Mouse (Mus musculus): ENCODE data around the gene Ppp6r2. TPM values are rescaled to one million over a fixed set of nuclear protein-coding genes. Genes with fewer than 3 reads are reported as not detected.

The Ppp6r2 gene
- polyA plus RNA-seq, 1 experiment = 299 TPM

DNA sequence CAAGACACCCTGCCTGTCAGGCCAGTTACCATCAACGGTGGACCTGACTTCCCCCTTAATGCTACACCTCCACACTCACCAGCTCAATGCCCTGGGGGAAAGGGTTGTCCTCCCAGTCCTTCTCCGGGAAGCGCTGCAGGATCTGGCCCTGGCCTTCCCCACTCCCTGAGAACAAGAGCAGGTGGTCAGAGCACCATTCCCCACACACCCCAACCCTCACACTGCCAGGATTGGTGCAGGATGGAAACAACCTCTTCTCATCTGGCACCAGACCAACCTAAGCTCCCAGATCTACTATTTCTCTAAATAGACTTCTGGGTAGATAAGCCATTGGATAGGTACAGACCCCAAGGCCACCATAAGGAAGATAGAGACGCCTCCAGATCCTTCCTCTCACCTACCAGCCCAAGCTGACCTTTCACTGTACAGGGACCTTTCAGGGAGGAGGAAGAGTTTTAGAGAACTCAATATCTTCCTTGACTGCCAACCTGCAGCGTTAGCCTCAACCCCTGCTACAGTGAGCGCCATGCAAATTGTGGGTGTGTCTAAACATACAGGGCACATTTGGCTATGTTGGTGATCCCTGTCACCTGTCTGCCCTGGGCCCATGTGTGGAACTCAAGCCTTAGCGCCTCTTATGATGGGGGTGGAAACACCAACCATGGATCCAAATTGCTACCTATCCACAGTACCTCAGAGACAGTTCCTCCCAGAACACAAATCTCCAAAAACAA, 97.2 kb downstream of the Ppp6r2 start:
- H3K27ac ChIP-seq (ENCODE audit: control insufficient read depth, insufficient read depth, low read length) = peak overlapping the region; percentile 90
- TF ChIP-seq CTCF (IDR thresholded peaks at IDR 0.05; ENCODE audit: borderline replicate concordance, control insufficient read depth, extremely low read depth, insufficient read depth, low read length, poor library complexity) (no peak), POLR2A (IDR thresholded peaks at IDR 0.05; ENCODE audit: control insufficient read depth, extremely low read depth, insufficient read depth, low read length, poor library complexity) (no peak)
- WGBS = 74% methylated on average over 7 of the region's 7 CpGs

DNA sequence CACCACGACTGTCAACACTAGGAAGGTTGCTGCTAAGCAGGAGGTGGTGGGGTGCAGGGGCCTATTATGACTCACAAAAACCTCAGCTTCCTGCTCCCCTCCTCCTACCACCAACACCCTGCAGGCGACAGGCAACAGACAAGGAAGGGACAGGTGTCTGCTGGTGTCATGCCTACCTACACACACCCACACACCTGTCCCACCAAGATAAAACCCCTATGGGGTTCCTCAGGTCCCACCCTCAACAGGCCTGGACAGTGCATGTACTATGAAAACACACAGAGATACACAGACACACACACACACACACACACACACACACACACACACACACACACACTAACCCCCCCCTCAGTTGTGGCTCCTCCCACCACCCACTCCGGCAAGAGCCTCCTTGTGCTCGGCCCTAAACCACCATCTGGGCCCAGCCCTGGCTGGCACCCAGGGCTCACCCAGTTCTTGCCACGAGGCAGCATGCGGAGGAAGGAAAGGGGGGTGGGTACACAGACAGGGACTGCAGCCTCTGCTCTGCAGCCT, 98.7 kb downstream of the Ppp6r2 start:
- H3K36me3 ChIP-seq (ENCODE audit: control insufficient read depth, insufficient read depth, low read length) = peaks cover 11% of the 10 kb centered on the region
- H3K27ac ChIP-seq (ENCODE audit: control insufficient read depth, insufficient read depth, low read length) = peak overlapping the region; percentile 90
- peak; percentile 81 for DNase-seq
- H3K27me3 ChIP-seq (ENCODE audit: control insufficient read depth, insufficient read depth, low read length) = no peaks in the 10 kb centered on the region
- WGBS = 6% methylated on average over 6 of the region's 6 CpGs
- no peak overlapping the region for H3K4me3 ChIP-seq (ENCODE audit: control insufficient read depth, insufficient read depth, low read length)
- peaks cover 66% of the 10 kb centered on the region for H3K4me1 ChIP-seq (replicated peaks; ENCODE audit: control insufficient read depth, insufficient read depth, low read length)
- TF ChIP-seq POLR2A (IDR thresholded peaks at IDR 0.05; ENCODE audit: control insufficient read depth, extremely low read depth, insufficient read depth, low read length, poor library complexity) (no peak), CTCF (IDR thresholded peaks at IDR 0.05; ENCODE audit: borderline replicate concordance, control insufficient read depth, extremely low read depth, insufficient read depth, low read length, poor library complexity) (peak; percentile 42; the same call in 1 of the 2 replicates)

More for the DNA sequence above, 97.2 kb downstream of the Ppp6r2 start:
- Histone ChIP-seq H3K27me3 (ENCODE audit: control insufficient read depth, insufficient read depth, low read length) (no peaks in the 10 kb centered on the region), H3K36me3 (ENCODE audit: control insufficient read depth, insufficient read depth, low read length) (peaks cover 24% of the 10 kb centered on the region), H3K4me3 (ENCODE audit: control insufficient read depth, insufficient read depth, low read length) (no peak overlapping the region), H3K4me1 (replicated peaks; ENCODE audit: control insufficient read depth, insufficient read depth, low read length) (peaks cover 58% of the 10 kb centered on the region)
- no peak for DNase-seq

DNA sequence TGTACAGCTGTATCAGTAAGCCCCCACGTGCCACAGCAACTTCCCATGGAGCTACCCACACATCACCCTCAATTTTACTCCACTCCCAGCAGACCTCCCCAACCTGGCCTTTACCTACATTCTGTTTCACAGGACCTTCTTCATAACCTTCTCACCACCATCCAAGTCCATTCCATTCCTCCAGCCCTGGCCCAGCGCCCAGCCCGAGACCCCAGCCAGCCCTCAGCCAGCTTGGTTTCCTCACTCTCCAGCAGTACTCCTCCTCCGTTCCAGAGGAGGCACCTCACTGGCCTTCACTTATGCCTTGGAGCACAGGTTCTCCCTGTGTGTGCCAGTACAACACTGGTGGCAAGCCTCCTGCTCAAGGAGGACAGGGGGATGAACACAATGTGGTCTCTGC, 102.0 kb downstream of the Ppp6r2 start:
- Histone ChIP-seq H3K27me3 (ENCODE audit: control insufficient read depth, insufficient read depth, low read length) (no peaks in the 10 kb centered on the region), H3K27ac (ENCODE audit: control insufficient read depth, insufficient read depth, low read length) (no peak overlapping the region), H3K36me3 (ENCODE audit: control insufficient read depth, insufficient read depth, low read length) (no peaks in the 10 kb centered on the region), H3K4me3 (ENCODE audit: control insufficient read depth, insufficient read depth, low read length) (no peak overlapping the region), H3K4me1 (replicated peaks; ENCODE audit: control insufficient read depth, insufficient read depth, low read length) (peaks cover 56% of the 10 kb centered on the region)
- 89% methylated on average over 4 of the region's 4 CpGs for WGBS
- DNase-seq = no peak
- TF ChIP-seq POLR2A (IDR thresholded peaks at IDR 0.05; ENCODE audit: control insufficient read depth, extremely low read depth, insufficient read depth, low read length, poor library complexity) (no peak), CTCF (IDR thresholded peaks at IDR 0.05; ENCODE audit: borderline replicate concordance, control insufficient read depth, extremely low read depth, insufficient read depth, low read length, poor library complexity) (no peak)

DNA sequence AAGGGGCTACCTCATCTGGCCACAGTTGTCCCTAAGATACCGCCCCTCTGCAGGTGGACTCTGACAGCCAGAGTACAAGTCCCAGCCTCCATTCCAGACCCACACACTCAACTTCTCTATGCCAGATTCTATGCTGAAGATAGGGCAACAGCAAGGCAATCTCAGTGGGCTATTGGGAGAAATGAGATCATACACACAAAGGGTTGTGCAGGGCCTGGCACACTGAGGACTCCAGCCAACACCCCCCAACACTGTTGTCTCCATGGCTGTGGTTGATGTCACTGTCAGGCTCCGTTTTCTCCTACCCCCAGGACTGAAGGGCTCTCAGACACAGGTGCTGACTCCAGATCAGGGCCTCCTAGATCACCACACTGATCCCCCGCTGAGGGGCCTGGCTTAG, 102.8 kb downstream of the Ppp6r2 start:
- DNase-seq = no peak
- TF ChIP-seq CTCF (IDR thresholded peaks at IDR 0.05; ENCODE audit: borderline replicate concordance, control insufficient read depth, extremely low read depth, insufficient read depth, low read length, poor library complexity) (no peak), POLR2A (IDR thresholded peaks at IDR 0.05; ENCODE audit: control insufficient read depth, extremely low read depth, insufficient read depth, low read length, poor library complexity) (no peak)
- 32% methylated on average over 3 of the region's 3 CpGs for WGBS
- H3K27me3 ChIP-seq (ENCODE audit: control insufficient read depth, insufficient read depth, low read length) = no peaks in the 10 kb centered on the region
- H3K27ac ChIP-seq (ENCODE audit: control insufficient read depth, insufficient read depth, low read length) = no peak overlapping the region
- peak overlapping the region; percentile 91 for H3K4me3 ChIP-seq (ENCODE audit: control insufficient read depth, insufficient read depth, low read length)
- H3K4me1 ChIP-seq (replicated peaks; ENCODE audit: control insufficient read depth, insufficient read depth, low read length) = peaks cover 48% of the 10 kb centered on the region
- no peaks in the 10 kb centered on the region for H3K36me3 ChIP-seq (ENCODE audit: control insufficient read depth, insufficient read depth, low read length)

DNA sequence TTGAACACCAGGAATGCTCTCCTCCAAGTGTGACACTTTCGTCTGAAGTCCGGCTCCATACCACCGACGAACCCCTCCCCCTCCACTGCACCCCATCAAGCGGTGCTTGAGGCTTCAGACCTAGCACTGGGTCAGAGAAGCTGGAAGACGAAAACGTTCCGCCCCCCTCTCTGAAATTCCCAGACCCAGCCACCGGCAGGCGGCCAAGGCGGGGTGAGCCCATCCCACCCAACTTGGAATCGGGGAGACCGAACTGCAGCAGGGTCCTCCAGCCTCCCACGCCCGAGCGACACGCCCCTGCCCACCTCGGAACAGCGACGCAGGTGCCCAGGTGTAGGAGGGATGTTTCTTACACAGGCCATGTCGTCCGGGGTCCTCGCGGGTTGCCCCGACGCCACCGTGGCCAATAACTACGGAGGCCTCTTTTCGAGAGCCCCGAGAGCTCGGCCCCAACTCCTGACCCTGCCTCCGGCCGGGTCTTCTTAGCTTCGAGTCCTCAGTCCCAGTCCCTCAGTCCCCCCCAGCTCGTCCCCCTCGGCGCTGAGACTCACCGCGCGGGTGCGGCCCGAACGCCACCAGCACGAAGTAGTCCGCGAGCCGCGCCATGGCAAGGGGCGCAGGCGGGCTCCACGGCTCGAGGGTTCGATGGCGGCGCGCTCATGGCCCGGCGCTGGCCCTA, 103.3 kb downstream of the Ppp6r2 start:
- H3K27ac ChIP-seq (ENCODE audit: control insufficient read depth, insufficient read depth, low read length) = no peak overlapping the region
- 1% methylated on average over 58 of the region's 58 CpGs for WGBS
- H3K36me3 ChIP-seq (ENCODE audit: control insufficient read depth, insufficient read depth, low read length) = no peaks in the 10 kb centered on the region
- H3K4me1 ChIP-seq (replicated peaks; ENCODE audit: control insufficient read depth, insufficient read depth, low read length) = peaks cover 43% of the 10 kb centered on the region
- DNase-seq = peak; percentile 43
- TF ChIP-seq CTCF (IDR thresholded peaks at IDR 0.05; ENCODE audit: borderline replicate concordance, control insufficient read depth, extremely low read depth, insufficient read depth, low read length, poor library complexity) (no peak), POLR2A (IDR thresholded peaks at IDR 0.05; ENCODE audit: control insufficient read depth, extremely low read depth, insufficient read depth, low read length, poor library complexity) (no peak)
- no peaks in the 10 kb centered on the region for H3K27me3 ChIP-seq (ENCODE audit: control insufficient read depth, insufficient read depth, low read length)
- H3K4me3 ChIP-seq (ENCODE audit: control insufficient read depth, insufficient read depth, low read length) = peak overlapping the region; percentile 91

DNA sequence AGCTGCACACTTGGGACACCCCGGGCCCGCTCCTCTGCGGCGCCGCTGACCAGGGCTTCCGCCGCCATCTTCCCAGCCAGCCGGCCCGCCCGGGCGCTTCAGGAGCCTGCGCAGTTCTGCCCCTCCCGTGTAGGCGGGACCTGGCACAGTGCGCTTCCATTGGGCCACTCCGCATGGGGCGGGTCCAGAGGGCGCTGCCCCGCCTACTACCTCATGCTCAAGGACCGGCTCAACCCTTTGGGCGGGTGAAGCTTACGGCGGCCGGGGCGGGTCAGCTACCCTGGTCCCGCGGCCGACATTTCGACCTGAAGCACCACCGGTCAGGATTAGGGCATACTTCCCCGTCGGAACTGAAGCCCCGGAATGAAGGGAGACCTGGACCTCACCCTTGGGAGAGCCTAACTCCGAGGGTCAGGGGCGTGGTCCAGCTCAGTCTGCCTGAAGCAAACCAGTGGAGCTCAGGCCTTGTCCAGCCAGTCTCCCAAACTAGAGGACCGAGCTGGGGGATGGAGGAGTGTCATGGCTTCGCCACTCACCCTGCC, 103.9 kb downstream of the Ppp6r2 start, which contains the start of gene Sbf1:
TSS of gene Sbf1 (minus strand) at position 122 of the 542 bp plus-strand sequence.
- no peak within 1 kb of the TSS for H3K27ac ChIP-seq (ENCODE audit: control insufficient read depth, insufficient read depth, low read length)
- no peaks in the 10 kb centered on the region for H3K36me3 ChIP-seq (ENCODE audit: control insufficient read depth, insufficient read depth, low read length)
- H3K27me3 ChIP-seq (ENCODE audit: control insufficient read depth, insufficient read depth, low read length) = no peaks in the 10 kb centered on the region
- TF ChIP-seq CTCF (IDR thresholded peaks at IDR 0.05; ENCODE audit: borderline replicate concordance, control insufficient read depth, extremely low read depth, insufficient read depth, low read length, poor library complexity) (no peak), POLR2A (IDR thresholded peaks at IDR 0.05; ENCODE audit: control insufficient read depth, extremely low read depth, insufficient read depth, low read length, poor library complexity) (peak; percentile 89)
- H3K4me3 ChIP-seq (ENCODE audit: control insufficient read depth, insufficient read depth, low read length) = peak within 1 kb of the TSS; percentile 91
- 2% methylated on average over 37 of the region's 37 CpGs for WGBS
- peak; percentile 98 for DNase-seq
- peaks cover 37% of the 10 kb centered on the region for H3K4me1 ChIP-seq (replicated peaks; ENCODE audit: control insufficient read depth, insufficient read depth, low read length)

All from thymus, adult 2 months (tissue).